Mouse (Mus musculus) frontal cortex, postnatal 14 days (tissue): ENCODE data around the gene Mdm4.
A peak's percentile ranks its signal among the peaks of the same experiment; 100 is the strongest.
"Not testable (repeated sequence)": the region's sequence is repeated elsewhere in the genome, so short reads cannot be mapped to it uniquely, and the experiment has no call there.

Experiments used
- DNase-seq, 2 experiments: peaks; one replicate each; pipeline ENCODE4 v3.0.0; 2022; ENCODE audit warnings: low spot score in 2 of 2

Mdm4 gene

GRCm38 (mm10) chr1:133053034-133053433 lies 22.7 kb upstream of the Mdm4 start:
- DNase-seq, result no peak

GRCm38 (mm10) chr1:133051829-133052228 lies 21.5 kb upstream of the Mdm4 start:
- DNase-seq, result no peak

- DNase-seq, result no peak
These were observed 19.7 kb upstream of the Mdm4 start for GRCm38 (mm10) chr1:133050001-133050431.

- DNase-seq, result no peak
These were observed 18.3 kb upstream of the Mdm4 start for GRCm38 (mm10) chr1:133048690-133049089.

- DNase-seq, result no peak
These were observed 17.2 kb upstream of the Mdm4 start for GRCm38 (mm10) chr1:133047575-133047974.

- DNase-seq, result no peak
These were observed 16.1 kb upstream of the Mdm4 start for GRCm38 (mm10) chr1:133046441-133046931.

- DNase-seq, result peak; percentile 53 to 63
These were observed 15.6 kb upstream of the Mdm4 start for GRCm38 (mm10) chr1:133045861-133046440.

GRCm38 (mm10) chr1:133045011-133045860 lies 14.9 kb upstream of the Mdm4 start, which contains the start of gene Pik3c2b:
Gene Pik3c2b, plus strand, starts transcription at chr1:133045667.
- DNase-seq, result no peak

- no peak for DNase-seq
These were observed 9.2 kb upstream of the Mdm4 start for GRCm38 (mm10) chr1:133039505-133039949.

GRCm38 (mm10) chr1:133034682-133035081 lies 4.3 kb upstream of the Mdm4 start:
- not testable (repeated sequence) for DNase-seq

- DNase-seq, result peak in 1 of 2 experiments; percentile 53
These were observed 3.7 kb upstream of the Mdm4 start for GRCm38 (mm10) chr1:133034091-133034460.

- peak; percentile 48 to 70 for DNase-seq
These were observed 3.1 kb upstream of the Mdm4 start for GRCm38 (mm10) chr1:133033316-133034090.

- no peak for DNase-seq
These were observed 2.6 kb upstream of the Mdm4 start for GRCm38 (mm10) chr1:133032981-133033315.

- no peak for DNase-seq
These were observed 617 bp downstream of the Mdm4 start for GRCm38 (mm10) chr1:133029744-133030143.

GRCm38 (mm10) chr1:133027980-133028379 lies 2.4 kb downstream of the Mdm4 start:
- no peak for DNase-seq

GRCm38 (mm10) chr1:133027126-133027525 lies 3.2 kb downstream of the Mdm4 start:
- no peak for DNase-seq

- not testable (repeated sequence) for DNase-seq
These were observed 4.6 kb downstream of the Mdm4 start for GRCm38 (mm10) chr1:133025796-133026190.

- DNase-seq, result peak; percentile 81 to 83
These were observed 5.1 kb downstream of the Mdm4 start for GRCm38 (mm10) chr1:133025051-133025795.

GRCm38 (mm10) chr1:133024426-133024825 lies 5.9 kb downstream of the Mdm4 start:
- DNase-seq, result no peak

GRCm38 (mm10) chr1:133023723-133024122 lies 6.6 kb downstream of the Mdm4 start:
- not testable (repeated sequence) for DNase-seq

GRCm38 (mm10) chr1:133021971-133022370 lies 8.4 kb downstream of the Mdm4 start:
- not testable (repeated sequence) for DNase-seq
